Mouse (Mus musculus): Measurements from ENCODE around the gene Mfap3l.

GRCm38 (mm10) chr8:60611580-60612111, 21.0 kb upstream of the Mfap3l start:
- TF ChIP-seq CTCF (IDR thresholded peaks at IDR 0.05; ENCODE audit: low read depth, low read length) (no peak), POLR2A (IDR thresholded peaks at IDR 0.05; ENCODE audit: extremely low read depth, insufficient read depth, low read length) (no peak)
